Mouse (Mus musculus): ENCODE data around the gene Kiz. TPM values are rescaled to one million over a fixed set of nuclear protein-coding genes. Genes with fewer than 3 reads are reported as not detected.

The Kiz gene
- total and polyA plus RNA-seq, 2 experiments from 2014 or later, result 18.1 to 18.2 TPM

DNA sequence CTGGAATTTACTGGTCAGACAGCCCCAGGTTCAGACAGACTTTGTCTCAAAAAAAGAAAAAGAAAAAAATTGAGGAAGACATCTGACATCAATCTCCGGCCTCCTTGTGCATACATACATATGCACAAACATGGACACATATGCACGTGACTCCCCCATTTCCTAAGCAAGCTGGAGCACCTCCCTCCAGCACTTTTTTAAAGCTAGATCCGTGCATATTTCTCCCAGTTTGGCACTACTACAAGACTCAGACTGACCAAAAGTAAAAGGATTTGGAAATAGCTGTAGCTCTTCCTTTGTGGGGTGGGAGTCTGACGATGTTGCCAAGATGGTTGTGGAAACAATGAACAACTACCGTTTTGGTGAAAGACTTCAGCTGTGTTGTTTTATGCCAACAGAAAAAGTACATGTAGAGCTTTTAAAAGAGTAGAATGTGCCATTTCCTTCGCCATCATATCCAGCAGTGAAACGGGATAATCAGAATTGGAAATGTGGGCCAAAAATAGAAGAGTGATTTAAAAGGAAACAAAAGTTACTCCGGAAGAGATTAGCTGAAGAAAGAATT is 28.7 kb downstream of the Kiz start:
- DNase-seq (peak; percentile 41), ATAC-seq (peak; percentile 50)
- Histone ChIP-seq H3K36me3 (ENCODE audit: insufficient read depth) (no peaks in the 10 kb centered on the region), H3K4me1 (ENCODE audit: insufficient read depth) (peaks cover 10% of the 10 kb centered on the region), H3K9me3 (ENCODE audit: low read length) (no peaks in the 10 kb centered on the region), H3K27me3 (ENCODE audit: insufficient read depth, low read length) (no peaks in the 10 kb centered on the region), H3K9ac (0 out of 2 replicates have a peak overlapping the region, but pooled peaks have one; percentile 14), H3K4me2 (ENCODE audit: low read depth) (peak overlapping the region; percentile 27; the same call in 1 of the 2 replicates), H3K27ac (ENCODE audit: low read depth, low read length) (peak overlapping the region; percentile 54; the same call in 1 of the 2 replicates), H3K4me3 (ENCODE audit: low read depth, low read length) (no peak overlapping the region)
- TF ChIP-seq CTCF (IDR thresholded peaks at IDR 0.05; ENCODE audit: low read depth), result no peak
- WGBS, result 16% methylated on average over 8 of the region's 8 CpGs

DNA sequence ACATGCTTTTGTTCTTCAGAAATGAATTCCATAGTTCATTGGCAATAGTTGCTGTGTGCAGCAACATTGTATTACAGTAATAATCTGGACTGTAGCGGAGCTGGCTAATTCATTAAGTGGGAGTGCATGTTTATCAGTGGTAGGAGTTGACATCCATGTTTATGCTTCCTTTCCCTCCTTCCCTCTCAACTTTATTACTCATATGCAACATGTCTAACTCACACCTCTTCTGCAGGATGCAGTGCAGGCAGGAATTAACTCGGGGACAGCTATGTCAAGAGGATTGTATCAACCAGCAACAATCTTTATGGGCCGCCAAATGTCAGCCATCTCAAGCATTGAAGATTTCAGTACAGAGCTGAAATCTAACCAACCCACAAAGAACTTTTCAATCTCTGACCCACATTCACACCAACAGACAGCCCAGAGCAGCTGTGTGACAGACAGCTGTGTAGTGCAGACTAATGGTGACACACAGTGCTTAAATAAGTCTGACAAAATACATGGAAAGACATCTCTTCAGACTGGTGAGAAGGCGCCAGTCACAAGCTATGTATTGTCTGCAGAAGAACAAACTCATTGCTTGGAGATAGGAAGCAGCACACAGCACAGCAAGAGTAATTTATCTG is 33.2 kb downstream of the Kiz start:
- DNase-seq (no peak), ATAC-seq (no peak)
- Histone ChIP-seq H3K9ac (no peak overlapping the region), H3K27ac (ENCODE audit: low read depth, low read length) (no peak overlapping the region), H3K27me3 (ENCODE audit: insufficient read depth, low read length) (no peaks in the 10 kb centered on the region), H3K4me1 (ENCODE audit: insufficient read depth) (peaks cover 10% of the 10 kb centered on the region), H3K4me2 (ENCODE audit: low read depth) (no peak overlapping the region), H3K4me3 (ENCODE audit: low read depth, low read length) (no peak overlapping the region), H3K36me3 (ENCODE audit: insufficient read depth) (no peaks in the 10 kb centered on the region), H3K9me3 (ENCODE audit: low read length) (no peaks in the 10 kb centered on the region)
- 84% methylated on average over 4 of the region's 4 CpGs for WGBS
- TF ChIP-seq CTCF (IDR thresholded peaks at IDR 0.05; ENCODE audit: low read depth), result no peak

DNA sequence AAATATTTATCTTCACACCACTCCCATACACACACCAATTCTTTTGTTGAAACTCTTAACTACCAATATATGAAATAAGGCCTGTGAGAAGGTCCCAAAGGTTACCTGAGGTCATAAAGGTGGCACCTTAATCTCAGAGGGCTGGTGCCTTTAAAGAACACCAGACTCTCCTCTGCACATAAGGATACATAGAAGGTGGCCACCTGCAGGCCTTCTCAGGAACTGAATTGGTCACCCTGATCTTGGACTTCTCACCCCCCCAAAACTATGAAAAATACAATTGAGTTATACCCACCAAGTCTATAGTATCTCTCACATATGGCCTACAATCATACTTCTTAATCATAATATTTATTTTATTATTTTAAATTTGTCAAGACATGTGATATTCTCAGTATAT is 43.3 kb downstream of the Kiz start:
- H3K9me3 ChIP-seq (ENCODE audit: low read length), result no peaks in the 10 kb centered on the region
- H3K4me1 ChIP-seq (ENCODE audit: insufficient read depth), result no peaks in the 10 kb centered on the region
- H3K4me3 ChIP-seq (ENCODE audit: low read depth, low read length), result no peak overlapping the region
- ATAC-seq (no peak), DNase-seq (no peak)
- H3K36me3 ChIP-seq (ENCODE audit: insufficient read depth), result no peaks in the 10 kb centered on the region
- H3K27ac ChIP-seq (ENCODE audit: low read depth, low read length), result no peak overlapping the region
- no peak overlapping the region for H3K9ac ChIP-seq
- no peaks in the 10 kb centered on the region for H3K27me3 ChIP-seq (ENCODE audit: insufficient read depth, low read length)
- peak; percentile 29 for TF ChIP-seq CTCF (IDR thresholded peaks at IDR 0.05; ENCODE audit: low read depth)
- H3K4me2 ChIP-seq (ENCODE audit: low read depth), result no peak overlapping the region

DNA sequence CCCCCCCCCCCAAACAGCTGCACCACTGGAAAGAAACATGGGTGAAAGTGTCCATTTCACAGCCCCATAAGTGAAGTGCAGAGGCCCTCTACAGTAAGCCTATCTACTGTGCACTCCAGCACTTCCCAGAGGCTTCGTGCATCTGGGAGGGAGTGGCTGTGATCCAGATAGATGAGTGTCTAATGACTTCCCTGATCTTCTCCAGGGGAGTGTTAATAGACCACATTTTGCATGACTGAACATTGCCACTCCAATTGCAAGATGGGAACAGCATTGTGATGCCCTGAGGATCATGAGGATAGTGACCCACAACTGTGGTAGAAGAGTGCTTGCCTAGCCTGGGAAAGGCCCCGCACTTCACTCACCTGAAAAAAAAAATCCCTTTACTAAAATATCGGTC is 60.4 kb downstream of the Kiz start:
- ATAC-seq, result no peak
- no peak for TF ChIP-seq CTCF (IDR thresholded peaks at IDR 0.05; ENCODE audit: low read depth)

DNA sequence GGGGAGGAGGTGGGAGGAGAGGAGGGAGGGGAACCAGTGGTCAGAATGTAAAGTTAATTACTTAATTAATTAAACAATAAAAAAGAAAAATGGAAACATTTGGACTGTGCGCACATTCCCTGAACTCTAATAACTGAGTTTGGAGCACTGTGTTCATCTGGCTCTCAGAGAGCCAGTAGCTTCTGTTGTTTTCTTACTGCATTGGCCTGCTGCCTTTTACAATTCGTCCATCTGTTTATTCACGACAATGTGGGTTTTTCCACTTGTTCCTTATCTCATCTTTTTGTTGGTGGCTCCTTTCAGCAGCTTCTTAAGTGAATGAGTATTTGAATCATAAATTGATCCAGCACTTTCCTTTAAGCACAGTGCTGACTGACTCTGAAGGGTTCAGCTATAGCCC is 62.1 kb downstream of the Kiz start:
- Histone ChIP-seq H3K36me3 (ENCODE audit: insufficient read depth) (no peaks in the 10 kb centered on the region), H3K4me1 (ENCODE audit: insufficient read depth) (no peaks in the 10 kb centered on the region), H3K27me3 (ENCODE audit: insufficient read depth, low read length) (no peaks in the 10 kb centered on the region), H3K9ac (no peak overlapping the region), H3K4me2 (ENCODE audit: low read depth) (no peak overlapping the region), H3K4me3 (ENCODE audit: low read depth, low read length) (no peak overlapping the region), H3K27ac (ENCODE audit: low read depth, low read length) (no peak overlapping the region), H3K9me3 (ENCODE audit: low read length) (no peaks in the 10 kb centered on the region)
- WGBS, result 60% methylated on average over 3 of the region's 3 CpGs
- no peak for TF ChIP-seq CTCF (IDR thresholded peaks at IDR 0.05; ENCODE audit: low read depth)
- peak; percentile 26 for DNase-seq
- ATAC-seq, result peak; percentile 51; the same call in 1 of the 2 replicates

More for the DNA sequence above, 60.4 kb downstream of the Kiz start:
- H3K27ac ChIP-seq (ENCODE audit: low read depth, low read length), result no peak overlapping the region
- H3K4me3 ChIP-seq (ENCODE audit: low read depth, low read length), result no peak overlapping the region
- H3K9ac ChIP-seq, result no peak overlapping the region
- H3K36me3 ChIP-seq (ENCODE audit: insufficient read depth), result no peaks in the 10 kb centered on the region
- no peak overlapping the region for H3K4me2 ChIP-seq (ENCODE audit: low read depth)
- no peaks in the 10 kb centered on the region for H3K9me3 ChIP-seq (ENCODE audit: low read length)
- no peaks in the 10 kb centered on the region for H3K4me1 ChIP-seq (ENCODE audit: insufficient read depth)
- H3K27me3 ChIP-seq (ENCODE audit: insufficient read depth, low read length), result no peaks in the 10 kb centered on the region
- 92% methylated on average over 3 of the region's 3 CpGs for WGBS
- DNase-seq, result no peak

DNA sequence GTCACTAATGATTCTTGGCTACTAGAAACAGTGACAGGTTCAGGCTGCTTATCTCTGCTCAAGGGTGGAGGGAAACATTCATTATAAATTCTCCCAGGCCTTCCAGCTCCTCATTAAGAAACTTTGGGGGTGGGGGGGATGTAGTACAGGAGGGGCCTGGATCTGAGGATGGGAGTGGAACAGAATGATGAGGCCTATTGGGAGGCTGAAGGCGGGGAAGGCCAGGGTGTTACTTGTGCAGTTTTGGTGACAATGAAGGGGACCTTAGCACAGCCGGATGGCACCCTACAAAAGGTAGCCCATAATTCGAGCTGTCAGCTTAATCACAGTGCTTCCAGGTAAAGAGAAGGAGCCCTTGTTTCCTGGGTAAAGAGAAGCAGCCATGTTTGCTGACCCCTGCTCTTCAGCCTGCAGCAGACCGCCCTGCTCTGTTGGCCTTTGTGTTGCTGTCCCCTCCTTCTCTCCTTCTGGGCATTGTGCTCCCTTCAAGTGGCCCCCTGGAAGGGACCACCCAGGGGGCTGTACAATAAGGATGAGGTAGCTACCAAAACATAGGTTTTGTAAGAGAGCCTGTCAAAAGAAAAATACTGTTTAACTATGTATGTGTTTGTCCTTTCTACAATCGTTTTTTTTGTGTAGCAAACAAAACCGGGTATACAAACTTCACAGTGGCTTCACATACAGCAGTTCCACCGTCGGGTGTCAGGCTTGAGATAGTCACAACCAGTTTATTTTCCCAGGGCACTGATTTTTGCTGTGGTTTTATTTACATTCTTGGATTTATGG is 64.9 kb downstream of the Kiz start:
- Histone ChIP-seq H3K36me3 (ENCODE audit: insufficient read depth) (no peaks in the 10 kb centered on the region), H3K9ac (no peak overlapping the region), H3K4me1 (ENCODE audit: insufficient read depth) (no peaks in the 10 kb centered on the region), H3K27ac (ENCODE audit: low read depth, low read length) (no peak overlapping the region), H3K4me3 (ENCODE audit: low read depth, low read length) (no peak overlapping the region), H3K27me3 (ENCODE audit: insufficient read depth, low read length) (no peaks in the 10 kb centered on the region), H3K9me3 (ENCODE audit: low read length) (no peaks in the 10 kb centered on the region), H3K4me2 (ENCODE audit: low read depth) (no peak overlapping the region)
- no peak for TF ChIP-seq CTCF (IDR thresholded peaks at IDR 0.05; ENCODE audit: low read depth)
- ATAC-seq (peak; percentile 29; the same call in 1 of the 2 replicates), DNase-seq (no peak)
- 13% methylated on average over 8 of the region's 8 CpGs for WGBS

DNA sequence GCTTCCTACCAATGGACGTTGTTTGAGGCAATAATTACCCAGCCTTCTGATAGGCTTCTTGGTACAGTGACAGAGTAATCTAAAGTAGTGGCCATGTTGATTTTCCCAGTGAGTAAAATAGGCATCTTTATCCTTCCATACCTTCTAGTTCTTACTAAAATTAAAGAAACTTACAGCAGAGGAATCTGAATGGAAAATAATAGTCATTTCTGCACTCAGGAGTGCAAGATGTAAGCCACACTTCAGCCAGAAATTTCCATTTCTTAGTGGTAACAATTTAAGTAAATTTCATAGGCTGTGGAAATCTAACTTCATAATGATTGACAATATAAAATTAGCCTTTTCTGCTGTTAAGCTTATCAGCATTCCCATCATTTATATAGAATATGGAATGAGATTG is 69.6 kb downstream of the Kiz start:
- no peak for TF ChIP-seq CTCF (IDR thresholded peaks at IDR 0.05; ENCODE audit: low read depth)

More for the DNA sequence above, 69.6 kb downstream of the Kiz start:
- 91% methylated on average over 1 of the region's 1 CpGs for WGBS
- no peaks in the 10 kb centered on the region for H3K36me3 ChIP-seq (ENCODE audit: insufficient read depth)
- no peaks in the 10 kb centered on the region for H3K4me1 ChIP-seq (ENCODE audit: insufficient read depth)
- no peak overlapping the region for H3K4me3 ChIP-seq (ENCODE audit: low read depth, low read length)
- no peak overlapping the region for H3K4me2 ChIP-seq (ENCODE audit: low read depth)
- no peak overlapping the region for H3K9ac ChIP-seq
- no peaks in the 10 kb centered on the region for H3K27me3 ChIP-seq (ENCODE audit: insufficient read depth, low read length)
- no peaks in the 10 kb centered on the region for H3K9me3 ChIP-seq (ENCODE audit: low read length)
- H3K27ac ChIP-seq (ENCODE audit: low read depth, low read length), result no peak overlapping the region
- DNase-seq, result no peak
- ATAC-seq, result no peak
